Mouse (Mus musculus) limb, embryonic 13.5 days (tissue): Measurements from ENCODE around the gene Aifm3. TPM values are rescaled to one million over a fixed set of nuclear protein-coding genes. Genes with fewer than 3 reads are reported as not detected.
"Not testable (repeated sequence)": the region's sequence is repeated elsewhere in the genome, so short reads cannot be mapped to it uniquely, and the experiment has no call there.

ENCODE experiments used
- ATAC-seq: fragments of 200-750 bp; cut with Nextera tagmentation; 2 replicates; pipeline ENCODE4 v1.8.0; 2017; ENCODE audit warnings: low read depth, moderate number of reproducible peaks, moderate TSS enrichment; ENCODE audit not compliant: low FRiP score
- H3K27ac ChIP-seq: fragments of 300-500 bp; sonication (generic); 2 replicates; pipeline ENCODE4 v1.5.1; 2015; ENCODE audit warnings: inconsistent platforms, mild to moderate bottlenecking, moderate library complexity
- H3K27me3 ChIP-seq: fragments of 300-500 bp; sonication (generic); 2 replicates; pipeline ENCODE4 v1.6.1; 2015; ENCODE audit warnings: mild to moderate bottlenecking, inconsistent platforms
- H3K36me3 ChIP-seq: fragments of 300-500 bp; sonication (generic); 2 replicates; pipeline ENCODE4 v1.6.1; 2015; ENCODE audit warnings: inconsistent platforms, mild to moderate bottlenecking, moderate library complexity
- H3K4me1 ChIP-seq: fragments of 300-500 bp; sonication (generic); 2 replicates; pipeline ENCODE4 v1.6.1; 2015; ENCODE audit warnings: inconsistent platforms
- H3K4me2 ChIP-seq: fragments of 300-500 bp; sonication (generic); replicated peaks from 2 replicates; pipeline ENCODE4 v1.6.1; 2015; ENCODE audit warnings: inconsistent platforms, mild to moderate bottlenecking, moderate library complexity
- H3K4me3 ChIP-seq: fragments of 300-500 bp; sonication (generic); 2 replicates; pipeline ENCODE4 v1.5.1; 2015; ENCODE audit warnings: moderate library complexity, mild to moderate bottlenecking, inconsistent platforms
- H3K9ac ChIP-seq: fragments of 300-500 bp; sonication (generic); 2 replicates; pipeline ENCODE4 v1.6.1; 2015; ENCODE audit warnings: mild to moderate bottlenecking, inconsistent platforms
- H3K9me3 ChIP-seq: fragments of 300-500 bp; sonication (generic); 2 replicates; pipeline ENCODE4 v1.6.1; 2016; ENCODE audit warnings: inconsistent platforms
- WGBS: fragments of 180-500 bp; shearing (Covaris S2); methylation state at CpG from one replicate; pipeline ENCODE4 v1.1.7; 2015; 5-methylcytosine and 5-hydroxymethylcytosine counted together
- polyA plus RNA-seq: library from polyadenylated mRNA; unstranded; fragments of >200 nt; fragmentation: Nextera tagmentation; extraction: Ambion mirVana; gene quantifications from 2 replicates; pipeline ENCODE4 v1.2.1, GENCODE M21; 2015

Gene Aifm3
- polyA plus RNA-seq, 1 experiment from 2014 or later, result 0.83 TPM

- Histone ChIP-seq H3K27me3 (peaks cover 10% of the 10 kb centered on the region), H3K36me3 (peaks cover 22% of the 10 kb centered on the region), H3K9ac (peak overlapping the region; percentile 87), H3K4me1 (peaks cover 16% of the 10 kb centered on the region), H3K27ac (peak overlapping the region; percentile 85), H3K4me2 (peak overlapping the region; percentile 83), H3K4me3 (peak overlapping the region; percentile 69)
- ATAC-seq, H3K9me3 ChIP-seq: not testable (repeated sequence)
- 32% methylated on average over 3 of the region's 3 CpGs for WGBS
These were observed 18.6 kb downstream of the Aifm3 start for GRCm38 (mm10) chr16:17508031-17508430.

- Histone ChIP-seq H3K9ac (peak within 1 kb of the TSS; percentile 87), H3K27ac (peak within 1 kb of the TSS; percentile 85), H3K36me3 (peaks cover 28% of the 10 kb centered on the region), H3K9me3 (no peaks in the 10 kb centered on the region), H3K4me1 (peaks cover 16% of the 10 kb centered on the region), H3K4me3 (peak within 1 kb of the TSS; percentile 69), H3K4me2 (peak within 1 kb of the TSS; percentile 83), H3K27me3 (peaks cover 6% of the 10 kb centered on the region; the same call in 1 of the 2 replicates)
- under 1% methylated on average over 50 of the region's 50 CpGs for WGBS
- ATAC-seq, result peak; percentile 96
These were observed 19.3 kb downstream of the Aifm3 start, which contains the start of gene Lztr1 for GRCm38 (mm10) chr16:17508546-17509239. Gene Lztr1 (plus strand): TSS chr16:17508688.

GRCm38 (mm10) chr16:17509240-17509597, 19.8 kb downstream of the Aifm3 start:
- peak overlapping the region; percentile 87 for H3K9ac ChIP-seq
- H3K36me3 ChIP-seq, result peaks cover 34% of the 10 kb centered on the region
- no peaks in the 10 kb centered on the region for H3K9me3 ChIP-seq
- H3K4me3 ChIP-seq, result peak overlapping the region; percentile 69
- no peak for ATAC-seq
- H3K4me1 ChIP-seq, result peaks cover 16% of the 10 kb centered on the region
- H3K27ac ChIP-seq, result peak overlapping the region; percentile 85
- WGBS, result 9% methylated on average over 9 of the region's 9 CpGs
- H3K27me3 ChIP-seq, result peaks cover 6% of the 10 kb centered on the region; the same call in 1 of the 2 replicates
- peak overlapping the region; percentile 83 for H3K4me2 ChIP-seq

- H3K36me3 ChIP-seq, result peaks cover 42% of the 10 kb centered on the region
- ATAC-seq, result no peak
- H3K4me2 ChIP-seq, result peak overlapping the region; percentile 83
- peaks cover 16% of the 10 kb centered on the region for H3K4me1 ChIP-seq
- H3K9me3 ChIP-seq, result no peaks in the 10 kb centered on the region
- peak overlapping the region; percentile 69 for H3K4me3 ChIP-seq
- H3K27ac ChIP-seq, result no peak overlapping the region
- H3K27me3 ChIP-seq, result peaks cover 6% of the 10 kb centered on the region; the same call in 1 of the 2 replicates
- peak overlapping the region; percentile 87; the same call in 1 of the 2 replicates for H3K9ac ChIP-seq
- 95% methylated on average over 2 of the region's 2 CpGs for WGBS
These were observed 20.7 kb downstream of the Aifm3 start for GRCm38 (mm10) chr16:17510143-17510542.

GRCm38 (mm10) chr16:17510686-17511085, 21.3 kb downstream of the Aifm3 start:
- Histone ChIP-seq H3K4me3 (no peak overlapping the region), H3K36me3 (peaks cover 48% of the 10 kb centered on the region), H3K27me3 (peaks cover 3% of the 10 kb centered on the region; the same call in 1 of the 2 replicates), H3K27ac (no peak overlapping the region), H3K9me3 (no peaks in the 10 kb centered on the region), H3K9ac (no peak overlapping the region), H3K4me2 (no peak overlapping the region), H3K4me1 (peaks cover 16% of the 10 kb centered on the region)
- no peak for ATAC-seq
- whole genome bisulfite sequencing, result 89% methylated on average over 2 of the region's 2 CpGs

- H3K4me1 ChIP-seq, result peaks cover 16% of the 10 kb centered on the region
- peaks cover 55% of the 10 kb centered on the region for H3K36me3 ChIP-seq
- no peak overlapping the region for H3K4me2 ChIP-seq
- ATAC-seq, result no peak
- H3K27me3 ChIP-seq, result no peaks in the 10 kb centered on the region
- no peak overlapping the region for H3K4me3 ChIP-seq
- H3K9me3 ChIP-seq, result no peaks in the 10 kb centered on the region
- no peak overlapping the region for H3K9ac ChIP-seq
- WGBS, result 89% methylated on average over 4 of the region's 4 CpGs
- H3K27ac ChIP-seq, result no peak overlapping the region
These were observed 22.0 kb downstream of the Aifm3 start for GRCm38 (mm10) chr16:17511431-17511830.

GRCm38 (mm10) chr16:17518910-17519309, 29.5 kb downstream of the Aifm3 start:
- no peak for ATAC-seq
- Histone ChIP-seq H3K9ac (no peak overlapping the region), H3K27me3 (no peaks in the 10 kb centered on the region), H3K36me3 (peaks cover 98% of the 10 kb centered on the region), H3K4me1 (no peaks in the 10 kb centered on the region), H3K4me2 (no peak overlapping the region), H3K4me3 (no peak overlapping the region), H3K27ac (no peak overlapping the region), H3K9me3 (no peaks in the 10 kb centered on the region)
- WGBS, result 76% methylated on average over 2 of the region's 2 CpGs

GRCm38 (mm10) chr16:17524156-17524555, 34.7 kb downstream of the Aifm3 start:
- Histone ChIP-seq H3K36me3 (peaks cover 97% of the 10 kb centered on the region), H3K4me3 (no peak overlapping the region), H3K27me3 (no peaks in the 10 kb centered on the region), H3K4me2 (no peak overlapping the region), H3K4me1 (no peaks in the 10 kb centered on the region), H3K9me3 (no peaks in the 10 kb centered on the region), H3K9ac (no peak overlapping the region), H3K27ac (no peak overlapping the region)
- ATAC-seq, result no peak
- WGBS, result 94% methylated on average over 11 of the region's 11 CpGs

GRCm38 (mm10) chr16:17525524-17525923, 36.1 kb downstream of the Aifm3 start:
- Histone ChIP-seq H3K27ac (no peak overlapping the region), H3K4me2 (no peak overlapping the region), H3K9me3 (no peaks in the 10 kb centered on the region), H3K27me3 (no peaks in the 10 kb centered on the region), H3K4me3 (no peak overlapping the region), H3K9ac (no peak overlapping the region), H3K36me3 (peaks cover 84% of the 10 kb centered on the region), H3K4me1 (peaks cover 10% of the 10 kb centered on the region)
- no peak for ATAC-seq
- WGBS, result 83% methylated on average over 3 of the region's 3 CpGs

- no peak overlapping the region for H3K4me3 ChIP-seq
- peaks cover 77% of the 10 kb centered on the region for H3K36me3 ChIP-seq
- 92% methylated on average over 6 of the region's 6 CpGs for WGBS
- H3K27ac ChIP-seq, result no peak overlapping the region; the same call in 1 of the 2 replicates
- H3K9me3 ChIP-seq, result no peaks in the 10 kb centered on the region
- H3K4me1 ChIP-seq, result peaks cover 10% of the 10 kb centered on the region
- H3K4me2 ChIP-seq, result no peak overlapping the region
- ATAC-seq, result no peak
- no peak overlapping the region for H3K9ac ChIP-seq
- H3K27me3 ChIP-seq, result no peaks in the 10 kb centered on the region
These were observed 36.8 kb downstream of the Aifm3 start for GRCm38 (mm10) chr16:17526223-17526622.

- no peak for ATAC-seq
- H3K27me3 ChIP-seq, result no peaks in the 10 kb centered on the region
- H3K9ac ChIP-seq, result 0 out of 2 replicates have a peak overlapping the region, but pooled peaks have one; percentile 2
- no peak overlapping the region for H3K4me2 ChIP-seq
- H3K9me3 ChIP-seq, result no peaks in the 10 kb centered on the region
- peaks cover 63% of the 10 kb centered on the region for H3K36me3 ChIP-seq
- H3K27ac ChIP-seq, result no peak overlapping the region
- no peak overlapping the region for H3K4me3 ChIP-seq
- H3K4me1 ChIP-seq, result peaks cover 20% of the 10 kb centered on the region
These were observed 38.2 kb downstream of the Aifm3 start for GRCm38 (mm10) chr16:17527606-17528005.

- Histone ChIP-seq H3K9ac (0 out of 2 replicates have a peak overlapping the region, but pooled peaks have one; percentile 2), H3K9me3 (no peaks in the 10 kb centered on the region), H3K27me3 (no peaks in the 10 kb centered on the region), H3K27ac (no peak overlapping the region), H3K4me2 (no peak overlapping the region), H3K36me3 (peaks cover 56% of the 10 kb centered on the region), H3K4me1 (peaks cover 20% of the 10 kb centered on the region), H3K4me3 (no peak overlapping the region)
- 83% methylated on average over 13 of the region's 13 CpGs for WGBS
- ATAC-seq, result no peak
These were observed 38.9 kb downstream of the Aifm3 start for GRCm38 (mm10) chr16:17528276-17528675.
